Mouse (Mus musculus): Measurements from ENCODE around the gene Angptl7. TPM values are rescaled to one million over a fixed set of nuclear protein-coding genes. Genes with fewer than 3 reads are reported as not detected.

Angptl7 gene
- polyA plus RNA-seq, 1 experiment from 2014 or later, result 2.0 TPM

GRCm38 (mm10) chr4:148472436-148473174 is 27.7 kb downstream of the Angptl7 start:
- no peak overlapping the region for H3K4me3 ChIP-seq (ENCODE audit: low read length)
- no peak overlapping the region for H3K9ac ChIP-seq (replicated peaks; ENCODE audit: low read length)
- H3K9me3 ChIP-seq (ENCODE audit: low read length), result no peaks in the 10 kb centered on the region
- no peaks in the 10 kb centered on the region for H3K27me3 ChIP-seq (ENCODE audit: insufficient read depth, low read length)
- peak overlapping the region; percentile 77 for H3K27ac ChIP-seq (ENCODE audit: low read length)
- 92% methylated on average over 8 of the region's 8 CpGs for WGBS
- H3K36me3 ChIP-seq (ENCODE audit: insufficient read depth, low read length), result peaks cover 82% of the 10 kb centered on the region
- ATAC-seq (ENCODE audit: low FRiP score, low TSS enrichment), result no peak
- no peaks in the 10 kb centered on the region for H3K4me1 ChIP-seq (ENCODE audit: insufficient read depth, low read length)
- no peak overlapping the region for H3K4me2 ChIP-seq (replicated peaks; ENCODE audit: low read depth, low read length)

GRCm38 (mm10) chr4:148471363-148471806 is 28.9 kb downstream of the Angptl7 start:
- Histone ChIP-seq H3K4me3 (ENCODE audit: low read length) (no peak overlapping the region), H3K36me3 (ENCODE audit: insufficient read depth, low read length) (peaks cover 77% of the 10 kb centered on the region), H3K4me1 (ENCODE audit: insufficient read depth, low read length) (no peaks in the 10 kb centered on the region), H3K4me2 (replicated peaks; ENCODE audit: low read depth, low read length) (no peak overlapping the region), H3K9ac (replicated peaks; ENCODE audit: low read length) (no peak overlapping the region), H3K27me3 (ENCODE audit: insufficient read depth, low read length) (no peaks in the 10 kb centered on the region), H3K9me3 (ENCODE audit: low read length) (no peaks in the 10 kb centered on the region), H3K27ac (ENCODE audit: low read length) (no peak overlapping the region)
- ATAC-seq (ENCODE audit: low FRiP score, low TSS enrichment), result no peak
- 65% methylated on average over 10 of the region's 10 CpGs for WGBS

GRCm38 (mm10) chr4:148469487-148470252 is 30.6 kb downstream of the Angptl7 start:
- H3K27ac ChIP-seq (ENCODE audit: low read length), result no peak overlapping the region
- no peak overlapping the region for H3K4me3 ChIP-seq (ENCODE audit: low read length)
- H3K27me3 ChIP-seq (ENCODE audit: insufficient read depth, low read length), result no peaks in the 10 kb centered on the region
- no peaks in the 10 kb centered on the region for H3K9me3 ChIP-seq (ENCODE audit: low read length)
- no peaks in the 10 kb centered on the region for H3K4me1 ChIP-seq (ENCODE audit: insufficient read depth, low read length)
- H3K4me2 ChIP-seq (replicated peaks; ENCODE audit: low read depth, low read length), result no peak overlapping the region
- H3K9ac ChIP-seq (replicated peaks; ENCODE audit: low read length), result no peak overlapping the region
- ATAC-seq (ENCODE audit: low FRiP score, low TSS enrichment), result 0 out of 2 replicates have a peak, but pooled peaks have one; percentile 36
- WGBS, result 76% methylated on average over 11 of the region's 11 CpGs
- H3K36me3 ChIP-seq (ENCODE audit: insufficient read depth, low read length), result peaks cover 81% of the 10 kb centered on the region

- Histone ChIP-seq H3K4me1 (ENCODE audit: insufficient read depth, low read length) (no peaks in the 10 kb centered on the region), H3K9me3 (ENCODE audit: low read length) (no peaks in the 10 kb centered on the region), H3K4me2 (replicated peaks; ENCODE audit: low read depth, low read length) (no peak overlapping the region), H3K27ac (ENCODE audit: low read length) (no peak overlapping the region), H3K4me3 (ENCODE audit: low read length) (no peak overlapping the region), H3K9ac (replicated peaks; ENCODE audit: low read length) (no peak overlapping the region), H3K36me3 (ENCODE audit: insufficient read depth, low read length) (peaks cover 91% of the 10 kb centered on the region), H3K27me3 (ENCODE audit: insufficient read depth, low read length) (no peaks in the 10 kb centered on the region)
- no peak for ATAC-seq (ENCODE audit: low FRiP score, low TSS enrichment)
- 89% methylated on average over 10 of the region's 10 CpGs for WGBS
Measured at GRCm38 (mm10) chr4:148468396-148468795, 31.9 kb downstream of the Angptl7 start.

- ATAC-seq (ENCODE audit: low FRiP score, low TSS enrichment), result no peak
- no peak overlapping the region for H3K4me2 ChIP-seq (replicated peaks; ENCODE audit: low read depth, low read length)
- 91% methylated on average over 5 of the region's 5 CpGs for WGBS
Measured at GRCm38 (mm10) chr4:148466511-148467079, 33.7 kb downstream of the Angptl7 start.

GRCm38 (mm10) chr4:148464869-148465268 is 35.4 kb downstream of the Angptl7 start:
- Histone ChIP-seq H3K9ac (replicated peaks; ENCODE audit: low read length) (no peak overlapping the region), H3K4me2 (replicated peaks; ENCODE audit: low read depth, low read length) (no peak overlapping the region), H3K4me1 (ENCODE audit: insufficient read depth, low read length) (no peaks in the 10 kb centered on the region), H3K4me3 (ENCODE audit: low read length) (no peak overlapping the region), H3K27me3 (ENCODE audit: insufficient read depth, low read length) (no peaks in the 10 kb centered on the region), H3K36me3 (ENCODE audit: insufficient read depth, low read length) (peaks cover 82% of the 10 kb centered on the region), H3K27ac (ENCODE audit: low read length) (no peak overlapping the region), H3K9me3 (ENCODE audit: low read length) (no peaks in the 10 kb centered on the region)
- no peak for ATAC-seq (ENCODE audit: low FRiP score, low TSS enrichment)
- WGBS, result 94% methylated on average over 12 of the region's 12 CpGs

More at GRCm38 (mm10) chr4:148466511-148467079, 33.7 kb downstream of the Angptl7 start:
- Histone ChIP-seq H3K4me3 (ENCODE audit: low read length) (no peak overlapping the region), H3K9me3 (ENCODE audit: low read length) (no peaks in the 10 kb centered on the region), H3K9ac (replicated peaks; ENCODE audit: low read length) (no peak overlapping the region), H3K27ac (ENCODE audit: low read length) (no peak overlapping the region), H3K4me1 (ENCODE audit: insufficient read depth, low read length) (no peaks in the 10 kb centered on the region), H3K36me3 (ENCODE audit: insufficient read depth, low read length) (peaks cover 88% of the 10 kb centered on the region), H3K27me3 (ENCODE audit: insufficient read depth, low read length) (no peaks in the 10 kb centered on the region)

- ATAC-seq (ENCODE audit: low FRiP score, low TSS enrichment), result no peak
- 93% methylated on average over 12 of the region's 12 CpGs for WGBS
- Histone ChIP-seq H3K9ac (replicated peaks; ENCODE audit: low read length) (no peak overlapping the region), H3K27me3 (ENCODE audit: insufficient read depth, low read length) (no peaks in the 10 kb centered on the region), H3K36me3 (ENCODE audit: insufficient read depth, low read length) (peaks cover 82% of the 10 kb centered on the region), H3K4me1 (ENCODE audit: insufficient read depth, low read length) (no peaks in the 10 kb centered on the region), H3K9me3 (ENCODE audit: low read length) (no peaks in the 10 kb centered on the region), H3K27ac (ENCODE audit: low read length) (no peak overlapping the region), H3K4me3 (ENCODE audit: low read length) (no peak overlapping the region), H3K4me2 (replicated peaks; ENCODE audit: low read depth, low read length) (no peak overlapping the region)
Measured at GRCm38 (mm10) chr4:148464301-148464700, 36.0 kb downstream of the Angptl7 start.

- no peaks in the 10 kb centered on the region for H3K9me3 ChIP-seq (ENCODE audit: low read length)
- peaks cover 81% of the 10 kb centered on the region for H3K36me3 ChIP-seq (ENCODE audit: insufficient read depth, low read length)
- H3K4me1 ChIP-seq (ENCODE audit: insufficient read depth, low read length), result no peaks in the 10 kb centered on the region
- H3K4me2 ChIP-seq (replicated peaks; ENCODE audit: low read depth, low read length), result no peak overlapping the region
- WGBS, result 77% methylated on average over 14 of the region's 14 CpGs
- H3K9ac ChIP-seq (replicated peaks; ENCODE audit: low read length), result no peak overlapping the region
- no peaks in the 10 kb centered on the region for H3K27me3 ChIP-seq (ENCODE audit: insufficient read depth, low read length)
- no peak for ATAC-seq (ENCODE audit: low FRiP score, low TSS enrichment)
- no peak overlapping the region for H3K27ac ChIP-seq (ENCODE audit: low read length)
- no peak overlapping the region for H3K4me3 ChIP-seq (ENCODE audit: low read length)
Measured at GRCm38 (mm10) chr4:148463208-148463960, 36.9 kb downstream of the Angptl7 start.

GRCm38 (mm10) chr4:148462717-148463116 is 37.5 kb downstream of the Angptl7 start:
- Histone ChIP-seq H3K36me3 (ENCODE audit: insufficient read depth, low read length) (peaks cover 81% of the 10 kb centered on the region), H3K27me3 (ENCODE audit: insufficient read depth, low read length) (no peaks in the 10 kb centered on the region), H3K4me1 (ENCODE audit: insufficient read depth, low read length) (no peaks in the 10 kb centered on the region), H3K9me3 (ENCODE audit: low read length) (no peaks in the 10 kb centered on the region), H3K4me2 (replicated peaks; ENCODE audit: low read depth, low read length) (no peak overlapping the region), H3K27ac (ENCODE audit: low read length) (no peak overlapping the region), H3K4me3 (ENCODE audit: low read length) (no peak overlapping the region), H3K9ac (replicated peaks; ENCODE audit: low read length) (no peak overlapping the region)
- no peak for ATAC-seq (ENCODE audit: low FRiP score, low TSS enrichment)
- 93% methylated on average over 13 of the region's 13 CpGs for WGBS
